Mouse (Mus musculus) heart, embryonic 11.5 days (tissue): ENCODE results near the gene Tceal1. TPM values are rescaled to one million over a fixed set of nuclear protein-coding genes. Genes with fewer than 3 reads are reported as not detected.
"Not testable (repeated sequence)": the region's sequence is repeated elsewhere in the genome, so short reads cannot be mapped to it uniquely, and the experiment has no call there.

ENCODE experiments used
- ATAC-seq: fragments of 200-750 bp; cut with Nextera tagmentation; replicated peaks from 2 replicates; pipeline ENCODE4 v1.8.0; 2017; ENCODE audit warnings: moderate library complexity; ENCODE audit not compliant: insufficient number of reproducible peaks, low FRiP score, low TSS enrichment
- H3K27ac ChIP-seq: fragments of 300-500 bp; sonication (generic); 2 replicates; pipeline ENCODE4 v1.5.1; 2014; ENCODE audit warnings: mild to moderate bottlenecking, low read depth, low read length
- H3K27me3 ChIP-seq: fragments of 300-500 bp; sonication (generic); 2 replicates; pipeline ENCODE4 v1.6.1; 2014; ENCODE audit warnings: mild to moderate bottlenecking, low read length, mixed read lengths; ENCODE audit not compliant: control insufficient read depth, insufficient read depth
- H3K36me3 ChIP-seq: fragments of 300-500 bp; sonication (generic); 2 replicates; pipeline ENCODE4 v1.6.1; 2014; ENCODE audit warnings: mild to moderate bottlenecking, low read length, moderate library complexity, mixed read lengths; ENCODE audit not compliant: control insufficient read depth, insufficient read depth
- H3K4me1 ChIP-seq: fragments of 300-500 bp; sonication (generic); 2 replicates; pipeline ENCODE4 v1.6.1; 2014; ENCODE audit warnings: low read length; ENCODE audit not compliant: control insufficient read depth, insufficient read depth
- H3K4me2 ChIP-seq: fragments of 300-500 bp; sonication (generic); 2 replicates; pipeline ENCODE4 v1.6.1; 2014; ENCODE audit warnings: mild to moderate bottlenecking, moderate library complexity
- H3K4me3 ChIP-seq: fragments of 300-500 bp; sonication (generic); 2 replicates; pipeline ENCODE4 v1.5.1; 2014; ENCODE audit warnings: low read depth, low read length
- H3K9ac ChIP-seq: fragments of 300-500 bp; sonication (generic); 2 replicates; pipeline ENCODE4 v1.6.1; 2014; ENCODE audit warnings: mild to moderate bottlenecking, low read depth, low read length, moderate library complexity
- H3K9me3 ChIP-seq: fragments of 300-500 bp; sonication (generic); replicated peaks from 2 replicates; pipeline ENCODE4 v1.6.1; 2016; ENCODE audit warnings: low read length; ENCODE audit not compliant: control insufficient read depth
- WGBS: fragments of 180-500 bp; shearing (Covaris S2); extraction: QIAGEN DNeasy Blood & Tissue Kit; methylation state at CpG from one replicate; pipeline ENCODE4 v1.1.7; 2014; ENCODE audit not compliant: insufficient replicate concordance; 5-methylcytosine and 5-hydroxymethylcytosine counted together
- polyA plus RNA-seq: library from polyadenylated mRNA; unstranded; fragments of >200 nt; fragmentation: Nextera tagmentation; extraction: Ambion mirVana; gene quantifications from 2 replicates; pipeline ENCODE4 v1.2.1, GENCODE M21; 2014

Gene Tceal1
- 7.3 and 7.6 TPM in 2 replicates for polyA plus RNA-seq

GRCm38 (mm10) chrX:136707446-136708167 is at the start of gene Tceal1:
Tceal1 (plus strand) TSS chrX:136707982.
- no peaks in the 10 kb centered on the region for H3K9me3 ChIP-seq
- H3K27ac ChIP-seq = peak within 1 kb of the TSS; percentile 75
- peak within 1 kb of the TSS; percentile 77 for H3K9ac ChIP-seq
- no peaks in the 10 kb centered on the region for H3K4me1 ChIP-seq
- H3K36me3 ChIP-seq = no peaks in the 10 kb centered on the region
- peak; percentile 84; the same call in 1 of the 2 replicates for ATAC-seq
- WGBS = 16% methylated on average over 15 of the region's 15 CpGs
- H3K27me3 ChIP-seq = no peaks in the 10 kb centered on the region
- H3K4me3 ChIP-seq = peak within 1 kb of the TSS; percentile 52
- H3K4me2 ChIP-seq = peak within 1 kb of the TSS; percentile 65

- Histone ChIP-seq H3K4me3 (peak overlapping the region; percentile 37), H3K4me1 (no peaks in the 10 kb centered on the region), H3K36me3 (no peaks in the 10 kb centered on the region), H3K9me3 (no peaks in the 10 kb centered on the region), H3K27me3 (no peaks in the 10 kb centered on the region), H3K4me2 (peak overlapping the region; percentile 71), H3K27ac (no peak overlapping the region), H3K9ac (no peak overlapping the region)
- 34% methylated on average over 17 of the region's 20 CpGs for WGBS
- ATAC-seq = no peak
These were observed 41.5 kb upstream of the Tceal1 start for GRCm38 (mm10) chrX:136666281-136666706.

GRCm38 (mm10) chrX:136666762-136667464 is 40.9 kb upstream of the Tceal1 start:
- not testable (repeated sequence) for ATAC-seq, H3K9ac ChIP-seq
- 21% methylated on average over 24 of the region's 24 CpGs for WGBS

DNA sequence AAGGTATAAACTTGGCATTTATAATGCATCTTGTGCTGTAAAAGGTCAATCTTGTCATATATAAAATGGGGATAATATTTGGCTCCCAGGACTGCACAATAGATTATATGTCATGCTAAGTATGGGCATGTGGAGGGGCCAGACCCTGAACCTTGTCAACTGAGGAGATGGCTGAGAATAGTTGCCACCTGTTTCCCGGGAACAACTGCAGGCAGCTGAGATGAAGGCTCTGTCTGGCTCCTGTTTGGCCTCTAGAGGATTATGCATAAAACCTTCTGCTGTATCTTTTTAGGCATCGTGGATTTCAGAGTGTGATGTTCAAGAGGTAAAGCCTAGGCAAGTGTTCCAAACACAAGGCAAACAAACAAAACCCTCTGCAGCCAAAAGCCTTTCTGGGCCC is 39.0 kb upstream of the Tceal1 start:
- Histone ChIP-seq H3K9ac (no peak overlapping the region), H3K27ac (no peak overlapping the region), H3K36me3 (no peaks in the 10 kb centered on the region), H3K27me3 (no peaks in the 10 kb centered on the region), H3K4me2 (no peak overlapping the region), H3K9me3 (no peaks in the 10 kb centered on the region), H3K4me3 (no peak overlapping the region), H3K4me1 (no peaks in the 10 kb centered on the region)
- ATAC-seq = no peak
- 69% methylated on average over 2 of the region's 2 CpGs for WGBS

More at GRCm38 (mm10) chrX:136666762-136667464, 40.9 kb upstream of the Tceal1 start:
- not testable (repeated sequence) for H3K36me3 ChIP-seq, H3K9me3 ChIP-seq, H3K27me3 ChIP-seq, H3K4me1 ChIP-seq, H3K27ac ChIP-seq
- Histone ChIP-seq H3K4me3 (peak overlapping the region; percentile 37), H3K4me2 (peak overlapping the region; percentile 71)

DNA sequence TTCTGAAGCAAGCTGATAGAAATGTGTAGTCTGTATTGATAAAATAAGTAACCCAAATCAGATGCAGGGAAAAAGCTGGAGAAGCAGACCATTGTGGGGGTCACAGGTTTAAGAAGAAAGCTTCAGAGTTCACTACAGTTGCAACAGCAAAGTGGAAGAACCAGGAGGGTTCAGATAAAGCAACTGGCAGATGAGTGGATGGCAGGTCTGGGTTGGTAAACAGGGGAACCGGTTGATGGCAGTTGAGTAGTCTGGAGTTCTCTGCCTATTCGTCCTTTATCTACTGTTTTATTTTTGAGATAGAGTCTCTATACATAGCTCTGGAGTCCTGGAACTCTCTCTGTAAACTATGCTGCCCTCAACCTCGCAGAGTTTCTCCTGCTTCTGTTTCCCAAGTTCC is 26.8 kb upstream of the Tceal1 start:
- Histone ChIP-seq H3K4me2 (no peak overlapping the region), H3K4me1 (no peaks in the 10 kb centered on the region), H3K27ac (no peak overlapping the region), H3K27me3 (no peaks in the 10 kb centered on the region), H3K9me3 (no peaks in the 10 kb centered on the region), H3K9ac (no peak overlapping the region), H3K36me3 (no peaks in the 10 kb centered on the region), H3K4me3 (no peak overlapping the region)
- 54% methylated on average over 3 of the region's 3 CpGs for WGBS
- ATAC-seq = no peak

DNA sequence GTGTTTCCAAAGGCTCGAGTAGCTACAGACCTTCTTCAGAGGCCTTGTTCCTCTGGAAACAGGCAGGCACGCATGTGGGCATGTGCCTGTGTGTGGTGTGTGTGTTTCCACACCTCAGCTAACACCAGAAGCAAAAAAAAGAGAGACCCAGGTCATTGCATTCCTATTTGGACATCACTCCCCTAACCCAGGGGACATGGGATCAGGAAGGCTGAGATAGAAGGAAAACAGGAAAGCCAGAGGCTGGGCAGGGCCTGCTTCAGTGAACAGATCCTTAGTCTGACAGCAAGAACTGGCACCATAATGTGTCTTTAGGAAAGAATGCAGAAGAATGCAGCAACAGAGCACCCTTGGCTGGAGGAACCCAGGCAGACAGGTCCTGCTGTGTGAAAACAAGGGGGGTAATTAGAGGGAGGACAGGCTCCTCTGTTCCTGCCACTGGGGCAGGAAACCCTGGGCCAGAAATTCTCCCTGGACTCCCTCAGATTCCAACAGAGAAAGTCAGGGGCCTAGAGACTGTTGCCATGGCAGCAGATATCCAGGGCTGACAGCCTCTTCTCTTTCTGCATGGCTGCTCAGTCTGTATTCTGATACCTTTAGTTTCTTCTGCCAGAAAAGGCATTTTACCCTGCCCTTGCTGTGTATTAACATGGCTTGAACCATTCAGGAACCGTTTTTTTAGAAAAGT is 16.0 kb upstream of the Tceal1 start:
- WGBS = 57% methylated on average over 3 of the region's 3 CpGs
- not testable (repeated sequence) for H3K4me1 ChIP-seq, ATAC-seq, H3K4me2 ChIP-seq, H3K27ac ChIP-seq, H3K9me3 ChIP-seq, H3K9ac ChIP-seq, H3K4me3 ChIP-seq, H3K27me3 ChIP-seq, H3K36me3 ChIP-seq

GRCm38 (mm10) chrX:136692294-136692675 is 15.5 kb upstream of the Tceal1 start:
- Histone ChIP-seq H3K9me3 (no peaks in the 10 kb centered on the region), H3K27me3 (no peaks in the 10 kb centered on the region), H3K4me3 (no peak overlapping the region), H3K36me3 (no peaks in the 10 kb centered on the region), H3K4me2 (no peak overlapping the region), H3K4me1 (no peaks in the 10 kb centered on the region), H3K27ac (no peak overlapping the region), H3K9ac (no peak overlapping the region)
- WGBS = 79% methylated on average over 4 of the region's 4 CpGs
- no peak for ATAC-seq

- Histone ChIP-seq H3K27me3 (no peaks in the 10 kb centered on the region), H3K4me3 (no peak overlapping the region), H3K9me3 (no peaks in the 10 kb centered on the region), H3K27ac (no peak overlapping the region), H3K36me3 (no peaks in the 10 kb centered on the region), H3K4me1 (no peaks in the 10 kb centered on the region), H3K9ac (no peak overlapping the region), H3K4me2 (no peak overlapping the region)
- ATAC-seq = no peak
- 78% methylated on average over 5 of the region's 5 CpGs for WGBS
These were observed 14.6 kb upstream of the Tceal1 start for GRCm38 (mm10) chrX:136693196-136693595.
